Mouse (Mus musculus): ENCODE results near the gene Gigyf2.

The Gigyf2 gene

DNA sequence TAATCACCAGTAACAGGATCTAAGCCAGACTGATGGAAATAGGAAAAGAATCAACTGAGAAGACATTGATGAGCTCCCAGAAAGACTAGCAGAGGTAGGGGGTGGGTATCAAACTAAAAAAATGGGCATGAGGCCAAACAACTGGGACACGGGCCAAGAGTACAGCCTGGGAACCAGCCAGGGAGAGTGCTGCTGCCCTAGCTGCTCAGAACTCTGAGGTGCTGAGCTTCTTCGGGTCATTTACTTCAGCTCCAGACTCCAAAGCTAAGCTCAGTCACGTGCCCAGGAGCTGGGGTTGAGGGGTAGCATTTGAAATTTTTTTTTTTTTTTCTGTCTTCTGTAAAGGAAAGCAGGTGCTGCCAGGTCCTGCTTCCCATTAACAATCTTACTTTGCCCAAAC lies 10.1 kb upstream of the Gigyf2 start:
- DNase-seq (ENCODE audit: low read depth, low spot score) = no peak

DNA sequence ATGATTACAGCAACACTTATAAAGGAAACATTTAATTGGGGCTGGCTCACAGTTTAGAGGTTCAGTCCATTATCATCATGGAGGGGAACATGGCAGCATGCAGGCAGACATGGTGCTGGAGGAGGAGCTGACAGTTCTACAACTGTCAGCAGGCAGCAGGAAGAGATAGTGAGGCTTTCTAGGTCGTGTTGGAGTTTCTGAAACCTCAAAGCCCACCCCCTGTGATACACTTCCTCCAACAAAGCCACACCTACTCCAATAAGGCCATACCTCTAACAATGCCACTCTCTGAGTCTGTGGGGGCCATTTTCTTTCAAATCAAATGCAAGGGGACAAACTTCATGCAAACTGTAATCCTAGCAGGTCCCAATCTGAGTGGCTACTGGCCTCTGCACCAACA lies 5.7 kb upstream of the Gigyf2 start:
- no peak for DNase-seq (ENCODE audit: low read depth, low spot score)

GRCm38 (mm10) chr1:87322778-87323177 lies 4.0 kb upstream of the Gigyf2 start:
- DNase-seq (ENCODE audit: low read depth, low spot score) = no peak

DNA sequence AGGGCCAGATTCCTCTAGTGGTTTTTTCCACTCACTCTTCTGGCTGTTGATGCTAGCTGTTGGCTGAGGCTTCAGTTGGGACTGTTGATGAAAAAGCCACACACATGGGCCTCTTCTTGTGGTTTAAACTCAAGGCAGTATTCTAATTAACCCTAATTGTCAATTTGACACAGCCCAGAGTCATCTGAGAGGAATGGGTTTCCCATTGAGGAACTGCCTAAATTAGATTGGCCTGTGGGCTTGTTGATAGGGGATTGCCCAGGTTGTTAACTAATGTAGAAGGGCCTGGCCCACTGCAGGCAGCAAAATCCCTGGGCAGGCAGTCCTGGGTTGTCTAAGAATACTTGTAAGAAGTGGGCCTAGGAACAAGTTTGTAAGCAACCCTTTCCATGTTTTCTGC lies 2.1 kb upstream of the Gigyf2 start:
- DNase-seq (ENCODE audit: low read depth, low spot score) = no peak

DNA sequence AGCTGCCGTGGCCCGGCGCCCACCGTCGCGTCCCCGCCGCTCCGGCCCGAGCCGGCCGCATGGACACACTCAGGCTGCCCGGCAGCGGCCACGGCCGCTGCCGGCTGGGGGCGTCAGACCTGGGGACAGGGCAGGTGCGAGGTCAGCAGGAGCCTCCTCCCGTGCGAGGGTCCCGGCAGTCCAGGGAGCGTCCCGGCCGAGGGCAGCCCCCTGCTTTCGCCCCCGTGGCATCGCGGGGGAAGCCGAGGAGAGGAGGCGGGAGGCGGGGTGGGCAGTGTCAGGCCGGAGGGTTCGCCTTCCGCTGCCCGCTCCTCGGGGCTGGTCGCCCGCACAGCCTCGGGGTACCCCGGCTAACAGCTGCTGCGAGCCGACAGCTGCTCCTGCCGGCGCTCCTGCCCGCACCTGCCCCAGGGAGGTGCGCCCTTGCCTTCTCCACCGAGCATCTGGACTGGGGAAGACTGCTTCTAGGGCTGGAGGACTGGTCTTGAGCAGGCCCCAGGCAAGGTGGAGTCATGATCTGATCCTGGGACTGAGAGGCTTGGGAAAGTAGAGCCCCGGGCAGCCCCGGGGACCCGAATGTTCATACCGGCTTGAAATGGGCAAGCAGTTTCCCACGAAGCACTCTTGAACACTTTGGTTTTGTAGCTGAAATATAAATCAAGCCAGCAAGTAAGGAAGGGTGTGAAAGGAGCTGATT lies 515 bp downstream of the Gigyf2 start:
- no peak for DNase-seq (ENCODE audit: low read depth, low spot score)

DNA sequence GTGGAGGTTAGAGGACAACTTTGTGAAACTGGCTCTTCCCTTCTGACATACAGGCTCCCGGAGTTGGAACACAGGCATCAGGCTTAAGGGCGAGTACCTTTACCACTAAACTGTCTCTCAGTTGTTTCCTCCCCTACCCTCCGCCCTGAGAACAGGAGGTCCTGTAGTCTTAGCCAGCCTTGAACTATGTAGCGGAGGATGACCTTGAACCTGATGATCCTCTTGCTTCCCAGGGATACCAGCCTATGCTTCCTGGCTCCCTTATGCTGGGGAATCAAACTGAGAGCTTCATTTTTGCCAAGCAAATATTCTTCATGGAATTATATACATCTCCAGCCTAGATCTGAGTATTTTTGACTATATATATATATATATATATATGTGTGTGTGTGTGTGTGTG lies 5.0 kb downstream of the Gigyf2 start:
- no peak for DNase-seq (ENCODE audit: low read depth, low spot score)

DNA sequence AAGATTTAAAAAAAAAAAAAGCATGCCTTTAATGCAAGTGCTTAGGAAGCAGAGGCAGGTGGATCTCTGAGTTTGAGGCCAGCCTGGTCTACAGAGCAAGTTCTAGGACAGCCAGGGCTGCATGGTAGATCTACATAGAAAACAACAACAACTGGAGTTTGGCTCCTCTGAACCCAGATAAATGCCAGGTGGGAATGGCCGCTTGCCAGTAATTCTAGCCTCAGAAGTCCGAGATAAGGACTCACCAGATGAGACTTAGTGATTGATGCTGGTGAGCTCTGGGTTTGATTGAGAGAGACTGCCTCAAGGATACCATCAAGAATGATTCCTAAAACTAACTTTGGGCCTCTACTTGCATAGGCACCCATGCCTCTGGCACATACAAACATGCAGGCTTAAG lies 23.8 kb downstream of the Gigyf2 start:
- DNase-seq (ENCODE audit: low read depth, low spot score) = no peak

- DNase-seq (ENCODE audit: low read depth, low spot score) = no peak
Observed at GRCm38 (mm10) chr1:87360276-87360675, 33.5 kb downstream of the Gigyf2 start.

- DNase-seq (ENCODE audit: low read depth, low spot score) = no peak
Observed at GRCm38 (mm10) chr1:87378024-87378560, 51.3 kb downstream of the Gigyf2 start.

DNA sequence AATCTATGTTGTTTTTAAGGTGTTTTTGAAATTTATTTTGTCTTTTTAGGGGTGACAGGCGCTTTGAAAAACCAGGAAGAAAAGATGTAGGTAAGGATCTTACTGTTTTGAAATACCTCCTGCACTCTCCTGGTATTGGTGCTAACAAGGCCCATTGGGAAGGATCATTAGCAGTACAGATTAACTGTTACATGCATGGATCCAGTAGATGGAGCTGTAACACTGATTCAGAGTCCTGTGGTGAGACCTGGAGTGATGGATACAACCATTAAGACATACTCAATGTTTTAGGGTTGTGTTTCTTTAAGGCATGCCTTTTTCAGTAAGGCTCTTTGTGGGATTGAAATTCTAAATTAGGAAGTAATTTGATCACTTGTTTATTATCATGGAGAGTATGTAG lies 53.1 kb downstream of the Gigyf2 start:
- DNase-seq (ENCODE audit: low read depth, low spot score) = no peak

DNA sequence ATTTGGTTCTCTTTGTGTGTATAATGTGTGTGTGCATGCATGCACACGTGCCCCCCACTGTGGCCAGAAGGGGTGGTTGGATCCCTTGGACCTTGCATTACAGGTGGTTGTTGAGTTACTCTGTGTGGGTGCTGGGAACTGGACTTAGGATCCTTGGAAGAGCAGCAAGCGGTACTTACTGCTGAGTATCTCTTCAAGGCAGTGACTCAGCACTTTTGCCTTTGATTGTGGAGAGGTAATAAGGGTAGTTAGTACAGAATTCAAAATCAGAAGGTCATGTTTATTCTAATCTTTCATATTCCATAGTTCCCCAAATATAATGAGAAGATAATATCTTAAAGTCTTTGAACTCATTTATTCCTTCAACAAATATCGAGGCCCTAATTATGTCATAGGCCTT lies 54.4 kb downstream of the Gigyf2 start:
- no peak for DNase-seq (ENCODE audit: low read depth, low spot score)

GRCm38 (mm10) chr1:87386436-87387092 lies 59.8 kb downstream of the Gigyf2 start:
- DNase-seq (ENCODE audit: low read depth, low spot score) = no peak

DNA sequence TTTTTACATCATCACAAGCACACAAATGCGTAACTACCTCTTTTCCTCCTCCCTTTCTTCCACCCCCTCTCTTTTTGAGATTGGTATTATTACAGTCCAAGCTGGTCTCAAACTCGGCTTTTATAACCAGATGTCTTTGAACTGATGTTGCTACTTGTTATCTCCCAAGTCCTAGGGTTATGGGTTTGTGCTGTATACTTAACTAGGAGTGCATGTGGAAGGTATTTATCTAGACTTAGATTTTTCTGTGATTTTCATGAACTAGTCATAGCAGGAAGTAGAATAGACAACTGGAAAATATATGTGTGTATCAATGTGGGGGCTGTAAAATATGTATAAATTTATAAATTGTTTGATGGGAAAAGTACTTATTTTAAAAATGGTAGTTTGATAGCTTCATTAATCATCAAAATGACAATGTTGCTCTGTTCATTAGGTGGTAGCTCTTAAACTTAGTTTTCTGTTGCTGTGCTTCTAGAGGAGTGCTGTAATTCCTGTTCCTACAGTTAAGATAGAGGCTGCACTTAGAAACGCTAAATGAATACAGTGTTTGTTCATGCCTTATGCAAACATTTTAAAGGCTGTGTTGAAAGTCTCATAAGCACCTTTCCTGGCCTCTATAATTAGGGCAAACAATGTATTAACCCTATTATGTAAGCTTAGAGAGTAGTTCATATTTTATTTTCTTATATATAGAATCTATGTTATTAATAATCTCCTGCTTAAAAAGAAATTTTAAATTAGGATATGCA lies 66.8 kb downstream of the Gigyf2 start:
- DNase-seq (ENCODE audit: low read depth, low spot score) = no peak

DNA sequence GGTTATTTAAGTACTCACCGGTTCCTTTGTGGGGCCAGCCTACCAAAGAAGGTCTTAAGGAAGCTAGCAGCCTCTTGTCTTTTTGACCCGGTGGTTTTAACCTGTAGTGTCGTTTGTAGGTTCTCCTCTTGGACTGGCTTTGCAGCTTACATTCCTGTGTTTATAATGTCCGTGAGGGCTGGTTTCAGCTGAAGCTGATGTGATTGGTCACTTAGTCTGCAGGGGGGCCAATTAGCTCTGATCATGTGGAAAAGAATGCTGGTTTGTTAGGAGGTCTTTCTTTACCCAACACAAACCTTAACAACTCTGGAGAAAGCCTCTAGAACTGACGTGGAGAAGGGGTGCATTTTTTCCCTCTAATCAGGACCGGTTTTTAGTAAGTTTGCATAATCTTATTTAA lies 67.8 kb downstream of the Gigyf2 start, which contains the start of gene Kcnj13:
Kcnj13 (minus strand) TSS at position 136 of the 400 bp plus-strand sequence.
- DNase-seq (ENCODE audit: low read depth, low spot score) = no peak

DNA sequence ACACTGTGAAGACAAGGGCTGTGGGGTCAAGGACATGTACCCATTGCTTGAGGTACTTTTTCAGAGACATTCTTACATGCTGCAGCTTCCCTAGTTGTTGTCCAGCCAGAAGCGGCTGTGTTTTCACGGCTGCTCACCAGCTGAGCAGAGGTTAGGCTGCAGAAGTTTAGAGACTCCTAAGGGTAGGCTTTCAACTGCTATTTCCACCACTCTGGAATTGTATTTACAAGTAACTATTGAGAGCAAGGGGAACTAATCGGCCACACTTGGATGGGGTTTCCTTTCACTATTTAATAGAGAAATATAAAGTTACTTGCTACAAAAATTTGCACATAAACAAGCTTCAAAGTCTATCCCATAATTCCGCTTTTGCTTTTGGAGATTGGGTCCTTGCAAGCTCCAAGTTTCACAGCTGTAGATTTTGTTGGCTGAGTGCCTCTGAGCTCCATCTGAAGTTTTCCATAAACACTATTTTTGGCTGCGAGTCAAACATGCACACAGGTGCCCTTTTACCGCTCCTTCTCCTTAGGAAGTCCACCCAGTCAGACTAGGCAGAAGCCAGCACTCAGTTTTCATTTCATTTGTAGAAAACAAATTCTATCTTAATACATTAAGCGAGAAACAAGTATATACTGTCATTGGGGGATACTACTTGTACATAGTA lies 70.3 kb downstream of the Gigyf2 start:
- no peak for DNase-seq (ENCODE audit: low read depth, low spot score)

DNA sequence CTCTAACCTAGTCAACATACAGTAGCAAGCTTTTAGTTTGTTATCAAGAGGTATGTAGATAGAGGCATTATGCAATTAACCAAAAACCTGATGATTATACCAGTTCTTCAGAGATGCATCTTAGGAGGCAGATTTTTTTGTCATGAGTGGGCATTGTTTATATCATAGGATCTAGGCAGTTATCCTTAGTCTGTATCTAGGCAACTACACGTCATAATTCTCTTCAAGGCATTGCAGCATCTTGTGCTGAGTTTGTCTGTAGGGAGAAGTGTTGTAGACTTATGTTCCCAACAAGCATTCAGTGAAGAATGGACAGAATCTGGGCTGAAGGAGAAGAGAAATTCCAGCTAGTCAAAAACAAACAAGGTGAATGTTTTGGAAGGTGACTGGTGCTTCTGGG lies 77.9 kb downstream of the Gigyf2 start:
- no peak for DNase-seq (ENCODE audit: low read depth, low spot score)

GRCm38 (mm10) chr1:87406012-87406411 lies 79.2 kb downstream of the Gigyf2 start:
- DNase-seq (ENCODE audit: low read depth, low spot score) = no peak

GRCm38 (mm10) chr1:87409380-87409779 lies 82.6 kb downstream of the Gigyf2 start:
- no peak for DNase-seq (ENCODE audit: low read depth, low spot score)

- DNase-seq (ENCODE audit: low read depth, low spot score) = peak; percentile 29
Observed at GRCm38 (mm10) chr1:87418733-87419132, 91.9 kb downstream of the Gigyf2 start.

DNA sequence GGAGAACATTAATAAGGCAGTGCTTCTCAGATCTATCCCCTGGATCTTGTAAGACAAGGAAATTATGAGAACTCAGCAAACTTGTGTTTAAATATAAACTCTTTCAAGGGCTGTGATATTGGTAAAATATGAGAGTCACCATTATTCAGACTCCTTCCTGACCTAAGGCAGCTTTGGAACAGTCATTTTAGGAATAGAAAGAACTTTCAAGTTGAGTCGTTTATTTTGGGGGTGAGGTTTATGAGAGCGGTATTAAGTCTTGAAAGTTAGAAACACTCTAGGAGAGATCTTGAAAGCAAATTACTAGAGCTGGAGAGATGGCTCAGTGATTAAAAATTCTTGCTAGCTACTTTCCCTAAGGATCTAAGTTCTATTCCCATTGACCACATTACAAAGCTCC lies 108.3 kb downstream of the Gigyf2 start:
- DNase-seq (ENCODE audit: low read depth, low spot score) = no peak

DNA sequence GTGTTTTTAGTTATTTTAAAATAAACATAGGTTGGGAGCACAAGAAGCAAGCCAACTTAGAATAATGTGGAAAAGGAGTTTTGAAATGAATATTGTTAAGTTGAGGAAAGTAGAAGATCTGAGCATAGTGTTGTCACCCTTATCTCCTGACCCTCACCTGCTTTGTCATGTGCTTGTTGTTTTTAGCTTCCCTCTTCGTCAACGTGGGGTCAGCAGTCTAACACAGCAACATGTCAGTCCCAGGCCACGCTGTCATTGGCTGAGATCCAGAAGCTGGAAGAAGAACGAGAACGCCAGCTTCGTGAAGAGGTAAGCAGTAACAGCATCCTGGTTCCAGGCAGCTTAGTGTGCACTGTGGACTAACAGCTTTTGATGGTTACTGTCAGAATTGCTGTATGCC lies 109.8 kb downstream of the Gigyf2 start:
- no peak for DNase-seq (ENCODE audit: low read depth, low spot score)
